Comparison of ENCODE assay signal across 19 mouse cellular contexts in genomic region chr4:55567575-55567974, GRCm38 (mm10). TPM values are rescaled to one million over a fixed set of nuclear protein-coding genes. Genes with fewer than 3 reads are reported as not detected.
DNase-seq lines count a peak whose midpoint lies in the region; ATAC-seq lines count a peak whose summit lies in the region.
"Had no signal": no experiment of that assay in that cellular context is flagged by ENCODE, and none has a peak within 500 bp of the region (broad histone marks: within the 10 kb centered on the region; RNA-seq: fewer than 3 reads in every experiment).

No protein-coding gene starts in this region.

- peak overlapping the region; percentile 54 for H3K27ac ChIP-seq in hindbrain, embryonic 10.5 days
- H3K27ac ChIP-seq in hindbrain, embryonic 12.5 days = no peak overlapping the region
- H3K27ac ChIP-seq in embryonic facial prominence, embryonic 10.5 days (replicated peaks) = peak overlapping the region; percentile 14; the same call in 1 of the 2 replicates
- H3K27ac ChIP-seq: heart, embryonic 13.5 days; kidney, embryonic 15.5 days; limb, embryonic 12.5 days; liver, embryonic 13.5 days had no signal

- no peaks in the 10 kb centered on the region for H3K9me3 ChIP-seq in hindbrain, embryonic 10.5 days
- H3K9me3 ChIP-seq in hindbrain, embryonic 12.5 days (replicated peaks) = no peaks in the 10 kb centered on the region
- no peaks in the 10 kb centered on the region for H3K9me3 ChIP-seq in embryonic facial prominence, embryonic 10.5 days
- H3K9me3 ChIP-seq: heart, embryonic 13.5 days; kidney, embryonic 15.5 days; limb, embryonic 12.5 days; liver, embryonic 13.5 days had no signal

- H3K27me3 ChIP-seq in hindbrain, embryonic 10.5 days (ENCODE audit: insufficient read depth, poor library complexity, severe bottlenecking) = no peaks in the 10 kb centered on the region
- no peaks in the 10 kb centered on the region for H3K27me3 ChIP-seq in hindbrain, embryonic 12.5 days
- no peaks in the 10 kb centered on the region for H3K27me3 ChIP-seq in embryonic facial prominence, embryonic 10.5 days (replicated peaks; ENCODE audit: low read depth, poor library complexity, severe bottlenecking)
- H3K27me3 ChIP-seq: heart, embryonic 13.5 days; kidney, embryonic 15.5 days; limb, embryonic 12.5 days had no signal

- H3K9ac ChIP-seq in hindbrain, embryonic 12.5 days = no peak overlapping the region
- H3K9ac ChIP-seq: heart, embryonic 13.5 days; kidney, embryonic 15.5 days; limb, embryonic 12.5 days; liver, embryonic 13.5 days; lung, embryonic 14.5 days had no signal

- no peak overlapping the region for H3K4me2 ChIP-seq in hindbrain, embryonic 12.5 days (replicated peaks)
- H3K4me2 ChIP-seq: heart, embryonic 13.5 days; kidney, embryonic 15.5 days; limb, embryonic 12.5 days; liver, embryonic 13.5 days; lung, embryonic 14.5 days had no signal

- DNase-seq in embryo, embryonic 11 days = peak; percentile 11
- no peak for DNase-seq in embryo, embryonic 9.5 days (ENCODE audit: extremely low spot score)
- DNase-seq in hindbrain, embryonic 10.5 days (ENCODE audit: low spot score) = no peak
- peak; percentile 15 for DNase-seq in R1 (ENCODE audit: low read depth, low spot score)
- no peak for DNase-seq in embryonic facial prominence, embryonic 10.5 days (ENCODE audit: low spot score)
- no peak for DNase-seq in urinary bladder, postnatal 4 days (ENCODE audit: low spot score in 2 of 2)
- DNase-seq: B cell, adult 2 months; gastrocnemius, postnatal 36 days; liver, embryonic 13.5 days; lung, embryonic 14.5 days; lung, postnatal 36 days; right cerebral cortex, postnatal 4 days; thymus, adult 2 months had no signal

- H3K4me3 ChIP-seq in hindbrain, embryonic 10.5 days = no peak overlapping the region
- H3K4me3 ChIP-seq in hindbrain, embryonic 12.5 days = no peak overlapping the region
- no peak overlapping the region for H3K4me3 ChIP-seq in embryonic facial prominence, embryonic 10.5 days
- H3K4me3 ChIP-seq: heart, embryonic 13.5 days; kidney, embryonic 15.5 days; limb, embryonic 12.5 days; liver, embryonic 13.5 days had no signal

- no peak for ATAC-seq in hindbrain, embryonic 12.5 days (ENCODE audit: low FRiP score)
- ATAC-seq: hindbrain, embryonic 16.5 days; intestine, postnatal 0 days had no signal

- H3K36me3 ChIP-seq in hindbrain, embryonic 10.5 days = no peaks in the 10 kb centered on the region
- no peaks in the 10 kb centered on the region for H3K36me3 ChIP-seq in hindbrain, embryonic 12.5 days
- H3K36me3 ChIP-seq in embryonic facial prominence, embryonic 10.5 days (replicated peaks) = no peaks in the 10 kb centered on the region
- H3K36me3 ChIP-seq: heart, embryonic 13.5 days; kidney, embryonic 15.5 days; limb, embryonic 12.5 days; liver, embryonic 13.5 days had no signal

- 63% methylated on average over 5 of the region's 5 CpGs for WGBS in hindbrain, embryonic 10.5 days
- 51% methylated on average over 5 of the region's 5 CpGs for WGBS in hindbrain, embryonic 12.5 days
- 67% methylated on average over 5 of the region's 5 CpGs for WGBS in embryonic facial prominence, embryonic 10.5 days

- H3K4me1 ChIP-seq in hindbrain, embryonic 10.5 days (replicated peaks) = peaks cover 9% of the 10 kb centered on the region; the same call in 1 of the 2 replicates
- 0 out of 2 replicates have a peak, but pooled peaks cover 3% of the 10 kb centered on the region for H3K4me1 ChIP-seq in hindbrain, embryonic 12.5 days
- peaks cover 20% of the 10 kb centered on the region for H3K4me1 ChIP-seq in embryonic facial prominence, embryonic 10.5 days
- H3K4me1 ChIP-seq: heart, embryonic 13.5 days; kidney, embryonic 15.5 days; liver, embryonic 13.5 days had no signal

RNA-seq across cellular contexts. Expression of gene Klf4, which starts 35.3 kb away (rescaled TPM):
- 0.92 and 1.1 TPM in 2 replicates for polyA plus RNA-seq in hindbrain, embryonic 10.5 days (2016; fragmentation: Nextera tagmentation; extraction: Ambion mirVana)
- polyA plus RNA-seq in hindbrain, embryonic 12.5 days (2016; fragmentation: Nextera tagmentation; extraction: Ambion mirVana) = 4.8 and 5.9 TPM in 2 replicates
- 0.67 and 1.5 TPM in 2 replicates for polyA plus RNA-seq in embryonic facial prominence, embryonic 10.5 days (2016; fragmentation: Nextera tagmentation; extraction: Ambion mirVana)

Comparison
In these comparisons a context has a peak if more than half of its experiments do, and no peak if none do; other contexts are left out.
1. DNase-seq: peak in embryo, embryonic 11 days (single experiment) and R1 (single experiment); none in embryo, embryonic 9.5 days (single experiment), hindbrain, embryonic 10.5 days (single experiment), embryonic facial prominence, embryonic 10.5 days (single experiment) and urinary bladder, postnatal 4 days (0 of 2).